Mouse (Mus musculus) liver, adult 2 months (tissue): ENCODE measurements around the gene Dnaic1. TPM values are rescaled to one million over a fixed set of nuclear protein-coding genes. Genes with fewer than 3 reads are reported as not detected.

Experiments used
- DNase-seq: peaks from one replicate; pipeline ENCODE4 v3.0.0-alpha.2; 2011; ENCODE audit warnings: low read depth, low spot score; ENCODE audit errors: extremely low read depth
- H3K27ac ChIP-seq: fragments of 200-500 bp; replicated peaks from 2 replicates; pipeline ENCODE4 v1.5.1; 2012; ENCODE audit warnings: low read depth, mild to moderate bottlenecking, control low read depth, inconsistent platforms, low read length; ENCODE audit not compliant: insufficient read depth
- H3K27me3 ChIP-seq: fragments of 200-500 bp; 2 replicates; pipeline ENCODE4 v1.6.1; 2012; ENCODE audit warnings: mild to moderate bottlenecking, moderate library complexity, low read length, inconsistent platforms; ENCODE audit not compliant: control insufficient read depth, insufficient read depth
- H3K36me3 ChIP-seq: fragments of 200-500 bp; 2 replicates; pipeline ENCODE4 v1.6.1; 2012; ENCODE audit warnings: low read length, inconsistent platforms; ENCODE audit not compliant: control insufficient read depth, insufficient read depth
- H3K4me1 ChIP-seq: fragments of 200-500 bp; 2 replicates; pipeline ENCODE4 v1.6.1; 2011; ENCODE audit warnings: low read length; ENCODE audit not compliant: control insufficient read depth, insufficient read depth
- H3K4me3 ChIP-seq: fragments of 200-500 bp; 2 replicates; pipeline ENCODE4 v1.5.1; 2011; ENCODE audit warnings: low read depth, mild to moderate bottlenecking, control low read depth, low read length, moderate library complexity; ENCODE audit not compliant: insufficient read depth
- H3K79me2 ChIP-seq: fragments of 200-500 bp; 2 replicates; pipeline ENCODE4 v1.6.1; 2012; ENCODE audit warnings: inconsistent platforms, mild to moderate bottlenecking, low read length, moderate library complexity; ENCODE audit not compliant: control insufficient read depth, insufficient read depth
- H3K9ac ChIP-seq: fragments of 200-500 bp; 2 replicates; pipeline ENCODE4 v1.6.1; 2012; ENCODE audit warnings: low read depth, mild to moderate bottlenecking, control low read depth, inconsistent platforms, low read length
- CTCF ChIP-seq: fragments of 200-500 bp; IDR thresholded peaks from 2 replicates; pipeline ENCODE4 v1.5.1; 2011; ENCODE audit warnings: low read depth, low read length, control low read depth
- POLR2A ChIP-seq: fragments of 200-500 bp; IDR thresholded peaks from 2 replicates; pipeline ENCODE4 v1.6.1; 2011; ENCODE audit warnings: low read length, control low read depth; ENCODE audit not compliant: insufficient read depth; ENCODE audit errors: extremely low read depth
- WGBS: fragments of 180-500 bp; shearing (Covaris S2); methylation state at CpG from one replicate; pipeline ENCODE4 v1.1.7; 2018; 5-methylcytosine and 5-hydroxymethylcytosine counted together
- polyA plus RNA-seq: library from polyadenylated mRNA; depleted of rRNA; stranded (reverse); fragments of >200 nt; gene quantifications from 2 replicates; pipeline ENCODE4 v1.2.3, GENCODE M21; 2012
- total RNA-seq: library from RNA; depleted of rRNA; stranded (reverse); fragments of >200 nt; gene quantifications from 2 replicates; pipeline ENCODE4 v1.2.3, GENCODE M21; 2014

Gene Dnaic1
- total and polyA plus RNA-seq, 2 experiments, result 0.18 to 2.3 TPM

DNA sequence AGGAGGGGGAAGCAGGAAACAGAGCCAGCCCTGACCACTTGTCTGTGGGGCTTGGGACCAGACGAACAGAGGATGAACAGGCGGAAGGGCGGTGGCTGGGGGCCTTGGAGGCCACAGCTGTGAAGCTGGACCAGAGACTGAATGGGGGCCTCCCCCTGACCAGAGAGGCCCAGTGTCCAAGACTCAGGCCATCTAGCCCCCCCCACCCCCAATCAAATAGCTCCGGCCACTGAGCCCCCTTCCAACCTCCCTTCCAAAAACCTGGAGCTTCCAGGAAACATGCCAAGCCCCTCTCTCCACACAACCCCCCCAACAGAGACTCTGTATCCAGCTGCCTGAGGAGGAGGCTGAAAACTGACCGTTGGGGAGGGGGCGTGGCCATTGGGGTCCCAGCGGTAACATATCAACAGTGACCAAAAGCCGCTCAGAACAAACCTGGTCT, 103.0 kb downstream of the Dnaic1 start:
- no peak overlapping the region for H3K27ac ChIP-seq
- no peaks in the 10 kb centered on the region for H3K79me2 ChIP-seq
- H3K4me1 ChIP-seq, result no peaks in the 10 kb centered on the region
- WGBS, result 67% methylated on average over 8 of the region's 8 CpGs
- no peak overlapping the region for H3K4me3 ChIP-seq
- TF ChIP-seq CTCF (no peak), POLR2A (no peak)
- H3K9ac ChIP-seq, result no peak overlapping the region
- H3K36me3 ChIP-seq, result no peaks in the 10 kb centered on the region
- DNase-seq, result no peak
- H3K27me3 ChIP-seq, result no peaks in the 10 kb centered on the region

DNA sequence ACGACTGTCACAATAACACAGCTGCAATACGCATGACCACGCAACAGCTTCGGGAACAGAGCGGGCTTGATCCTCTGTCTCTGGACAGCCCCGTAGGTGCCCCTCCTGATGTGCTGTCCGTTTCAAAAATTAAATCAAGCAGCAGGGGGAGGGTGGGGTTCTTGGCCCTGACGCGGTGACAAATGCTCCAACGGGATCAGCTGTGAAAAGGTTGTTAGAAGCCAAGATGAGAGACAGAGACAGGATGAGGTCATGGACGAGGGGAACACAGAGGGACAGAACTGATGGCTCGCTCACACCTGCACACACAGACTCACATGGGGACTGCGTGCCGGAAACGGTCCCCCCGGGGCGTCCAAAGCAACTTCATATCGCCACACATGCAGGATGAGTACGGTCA, 103.6 kb downstream of the Dnaic1 start:
- Histone ChIP-seq H3K9ac (no peak overlapping the region), H3K79me2 (no peaks in the 10 kb centered on the region), H3K27me3 (no peaks in the 10 kb centered on the region), H3K27ac (no peak overlapping the region), H3K4me3 (no peak overlapping the region), H3K4me1 (no peaks in the 10 kb centered on the region), H3K36me3 (no peaks in the 10 kb centered on the region)
- no peak for DNase-seq
- 88% methylated on average over 19 of the region's 19 CpGs for WGBS
- no peak for TF ChIP-seq POLR2A
- TF ChIP-seq CTCF, result no peak

DNA sequence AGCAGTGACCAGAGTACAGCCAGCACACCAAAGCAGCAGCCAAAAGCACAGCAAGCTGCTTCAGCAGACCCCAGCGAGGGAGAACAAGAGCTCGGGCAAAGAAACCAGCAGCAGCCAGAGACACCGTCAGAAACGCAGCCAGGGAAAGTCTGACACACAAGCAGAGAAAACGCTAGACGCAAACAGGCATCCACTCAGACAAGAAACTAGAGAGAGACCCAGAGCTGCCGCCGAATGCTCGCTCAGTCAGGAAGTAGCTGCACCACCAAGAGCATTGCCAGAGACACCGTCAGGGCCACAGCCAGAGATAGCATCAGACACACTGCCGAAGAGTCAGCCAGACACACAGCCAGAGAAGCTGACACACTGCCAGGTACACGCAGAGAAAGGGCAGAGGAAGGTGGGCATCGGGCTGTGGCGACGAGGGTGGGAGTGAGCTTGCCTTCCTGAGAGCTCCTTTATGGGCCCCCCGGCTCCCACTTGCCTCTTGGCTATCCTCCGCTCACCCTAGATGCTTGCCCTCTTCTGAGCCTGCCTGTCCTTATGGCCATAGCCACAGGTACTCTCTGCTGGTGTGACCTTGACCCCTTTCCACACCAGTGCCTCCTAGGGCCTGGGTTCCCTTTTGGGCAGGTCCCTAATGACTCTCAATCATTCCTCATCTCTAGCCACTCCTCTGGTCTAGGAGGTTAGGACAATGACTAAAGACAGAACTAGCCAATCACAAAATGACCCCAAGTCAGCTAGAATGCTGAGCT, 106.9 kb downstream of the Dnaic1 start:
- Histone ChIP-seq H3K4me3 (no peak overlapping the region), H3K4me1 (no peaks in the 10 kb centered on the region), H3K36me3 (no peaks in the 10 kb centered on the region), H3K79me2 (no peaks in the 10 kb centered on the region), H3K27ac (no peak overlapping the region), H3K9ac (no peak overlapping the region), H3K27me3 (peaks cover 3% of the 10 kb centered on the region; the same call in 1 of the 2 replicates)
- WGBS, result 64% methylated on average over 17 of the region's 17 CpGs
- no peak for DNase-seq
- TF ChIP-seq POLR2A (no peak), CTCF (no peak)

DNA sequence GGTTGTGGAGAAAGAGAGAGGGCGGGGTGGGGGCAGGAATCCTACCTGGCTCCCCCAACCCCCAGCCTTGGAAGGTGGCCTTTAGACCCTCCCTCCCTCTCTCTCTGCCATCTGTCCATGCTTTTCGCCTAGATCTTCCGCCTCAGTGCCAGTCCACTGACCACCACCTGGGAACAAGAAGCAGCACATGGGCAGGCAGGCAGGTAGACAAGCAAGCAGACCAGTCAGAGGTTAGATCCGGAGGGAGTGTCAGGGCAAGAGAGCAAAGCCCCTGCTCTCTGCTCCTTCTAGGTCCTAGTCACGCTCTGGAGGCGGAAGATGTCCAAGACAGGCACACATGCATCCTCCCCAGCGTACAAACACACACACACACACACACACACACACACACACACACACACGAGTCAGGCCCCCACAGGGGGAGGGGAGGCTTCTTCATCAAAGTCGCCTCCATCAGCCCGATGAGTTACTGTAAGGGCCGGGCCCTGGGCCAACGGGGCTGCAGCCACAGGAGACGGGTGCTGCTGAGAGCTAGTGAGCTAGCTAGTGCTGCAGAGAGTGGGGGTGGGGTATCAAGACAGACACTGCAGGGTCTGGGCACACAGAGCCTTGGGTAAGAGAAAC, 107.5 kb downstream of the Dnaic1 start:
- Histone ChIP-seq H3K36me3 (no peaks in the 10 kb centered on the region), H3K27ac (no peak overlapping the region), H3K4me3 (no peak overlapping the region), H3K79me2 (no peaks in the 10 kb centered on the region), H3K9ac (no peak overlapping the region), H3K27me3 (peaks cover 3% of the 10 kb centered on the region; the same call in 1 of the 2 replicates), H3K4me1 (no peaks in the 10 kb centered on the region)
- WGBS, result 75% methylated on average over 13 of the region's 13 CpGs
- TF ChIP-seq POLR2A (no peak), CTCF (no peak)
- DNase-seq, result no peak

DNA sequence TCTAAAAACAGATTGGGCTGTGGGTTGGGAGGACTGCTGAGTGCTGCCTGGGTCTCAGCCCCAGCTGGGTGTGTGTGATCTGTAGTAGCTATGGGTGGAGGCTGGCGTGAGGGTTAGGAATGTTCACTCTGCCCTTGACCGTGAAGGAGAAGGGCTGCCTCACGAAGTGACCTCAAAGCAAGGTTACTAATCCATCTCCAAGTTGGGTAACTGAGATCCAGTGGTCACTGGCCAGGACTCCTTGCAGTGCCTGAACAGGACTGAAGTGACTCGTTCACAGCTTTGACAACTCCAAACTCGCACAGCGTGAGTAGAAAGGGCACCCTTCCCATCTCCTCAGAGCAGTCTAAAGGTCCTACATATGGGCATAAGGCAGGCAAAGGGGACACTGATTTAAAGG, 109.3 kb downstream of the Dnaic1 start:
- no peaks in the 10 kb centered on the region for H3K79me2 ChIP-seq
- H3K27me3 ChIP-seq, result peaks cover 3% of the 10 kb centered on the region; the same call in 1 of the 2 replicates
- H3K27ac ChIP-seq, result no peak overlapping the region
- no peaks in the 10 kb centered on the region for H3K36me3 ChIP-seq
- 78% methylated on average over 6 of the region's 6 CpGs for WGBS
- H3K9ac ChIP-seq, result no peak overlapping the region
- no peak for TF ChIP-seq CTCF
- no peak for TF ChIP-seq POLR2A
- no peaks in the 10 kb centered on the region for H3K4me1 ChIP-seq
- H3K4me3 ChIP-seq, result no peak overlapping the region
- no peak for DNase-seq

DNA sequence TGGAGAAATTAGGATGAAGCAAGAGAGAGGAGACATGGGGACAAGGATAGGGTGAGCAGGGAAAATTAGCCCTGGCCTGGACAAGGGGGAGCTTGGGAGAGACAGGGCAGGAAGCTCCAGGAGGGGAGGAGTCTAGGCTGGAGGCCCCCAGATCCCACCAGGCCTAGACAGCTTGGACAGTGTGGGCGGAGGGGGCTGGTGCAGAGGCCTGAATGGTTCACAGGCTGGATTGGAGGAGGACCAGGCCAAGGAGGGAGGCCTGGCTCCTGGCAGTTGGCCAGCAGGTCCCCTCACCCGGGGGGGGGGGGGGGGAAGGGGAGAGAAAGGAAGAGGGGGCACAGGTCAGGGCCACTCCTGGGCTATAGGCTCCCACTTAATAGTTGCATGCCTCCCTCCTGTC, 109.7 kb downstream of the Dnaic1 start:
- H3K4me1 ChIP-seq, result no peaks in the 10 kb centered on the region
- H3K36me3 ChIP-seq, result no peaks in the 10 kb centered on the region
- H3K79me2 ChIP-seq, result no peaks in the 10 kb centered on the region
- TF ChIP-seq CTCF (no peak), POLR2A (no peak)
- peaks cover 3% of the 10 kb centered on the region; the same call in 1 of the 2 replicates for H3K27me3 ChIP-seq
- WGBS, result 71% methylated on average over 1 of the region's 2 CpGs
- no peak overlapping the region for H3K9ac ChIP-seq
- no peak for DNase-seq
- H3K4me3 ChIP-seq, result no peak overlapping the region
- H3K27ac ChIP-seq, result no peak overlapping the region
